Mouse (Mus musculus) natural killer cell, adult 2 months (primary cell): ENCODE data around the gene Dkk3.
"Not testable (repeated sequence)": the region's sequence is repeated elsewhere in the genome, so short reads cannot be mapped to it uniquely, and the experiment has no call there.

Experiments
- DNase-seq, 2 experiments: peaks; one replicate each; pipeline ENCODE4 v3.0.0; 2022; ENCODE audit warnings: low spot score in 2 of 2

Gene Dkk3

DNA sequence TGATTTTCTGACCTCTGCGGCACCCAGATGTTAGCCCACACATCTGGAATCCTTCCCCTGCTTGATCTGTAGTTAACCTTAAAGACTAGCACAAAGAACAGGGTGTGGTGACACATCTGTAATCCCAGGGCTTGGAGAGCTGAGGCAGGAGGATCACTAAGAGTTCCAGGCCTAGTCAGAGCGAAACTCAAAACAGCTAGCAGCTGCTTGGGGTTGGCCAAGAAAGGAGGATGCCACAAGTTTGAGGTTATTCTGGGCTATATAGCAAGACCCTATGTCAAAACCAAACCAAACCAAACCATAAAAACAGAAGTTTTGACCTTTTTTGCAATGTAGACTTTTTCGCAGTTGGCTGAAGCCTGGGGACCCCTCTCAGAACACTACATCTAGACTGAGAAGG is 28.2 kb downstream of the Dkk3 start:
- no peak for DNase-seq

DNA sequence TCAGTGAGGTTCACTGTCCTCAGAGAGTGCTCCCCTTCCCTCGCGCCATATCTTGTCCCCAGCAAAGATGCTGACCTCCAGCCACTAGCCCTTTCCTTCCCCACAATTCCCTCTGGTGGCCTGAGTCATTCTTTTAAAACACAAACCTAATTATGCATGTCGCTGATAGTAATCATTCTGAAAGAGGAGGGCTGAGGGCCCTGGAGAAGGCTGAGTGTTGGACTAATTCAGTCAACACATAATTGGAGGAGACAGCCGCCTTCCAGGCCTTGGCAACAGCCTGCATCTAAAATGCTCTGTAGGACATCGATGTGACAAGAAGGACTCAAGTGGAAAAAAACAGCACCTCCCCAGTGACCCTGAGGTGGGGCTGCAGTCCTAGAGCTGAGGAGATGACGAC is 29.0 kb downstream of the Dkk3 start:
- no peak for DNase-seq

DNA sequence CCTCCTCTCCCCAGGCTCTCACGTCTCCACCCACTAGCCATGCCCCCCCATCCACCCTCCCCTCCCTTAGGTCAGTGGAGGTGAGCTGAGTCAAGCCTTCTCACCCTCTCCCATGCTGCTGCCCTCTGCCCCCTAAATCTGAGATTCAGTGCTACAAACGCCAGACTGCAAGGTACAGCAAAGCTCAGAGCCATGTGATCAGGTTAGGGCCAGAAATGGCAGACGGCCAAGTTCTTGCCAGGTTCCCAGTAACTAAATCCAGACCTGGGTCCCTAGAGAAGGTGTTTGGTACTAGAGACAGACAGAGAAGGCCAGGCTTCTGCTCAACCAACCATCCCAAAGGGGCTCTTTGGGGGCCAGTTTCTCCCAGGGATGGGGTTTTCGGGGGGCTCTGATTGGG is 30.0 kb downstream of the Dkk3 start:
- DNase-seq, result no peak

DNA sequence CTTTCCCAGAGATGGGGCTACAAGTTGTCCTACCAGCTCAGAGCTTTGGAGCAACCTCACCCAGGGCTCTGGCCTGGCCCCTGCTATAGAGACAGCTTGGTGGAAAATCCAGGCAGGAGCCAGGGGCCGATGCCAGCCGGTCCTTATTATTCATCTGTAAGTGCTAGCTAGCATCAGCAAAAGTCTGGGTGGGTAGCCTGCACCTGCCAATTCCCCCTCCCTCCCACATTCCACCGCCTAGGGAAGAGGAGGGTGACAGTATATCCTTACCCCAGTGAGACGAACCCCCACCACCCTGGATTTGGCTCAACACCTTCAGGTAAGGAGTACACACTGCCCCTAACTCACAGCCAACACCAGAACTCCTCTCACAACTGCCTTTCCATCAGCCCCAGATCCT is 30.9 kb downstream of the Dkk3 start:
- no peak for DNase-seq

DNA sequence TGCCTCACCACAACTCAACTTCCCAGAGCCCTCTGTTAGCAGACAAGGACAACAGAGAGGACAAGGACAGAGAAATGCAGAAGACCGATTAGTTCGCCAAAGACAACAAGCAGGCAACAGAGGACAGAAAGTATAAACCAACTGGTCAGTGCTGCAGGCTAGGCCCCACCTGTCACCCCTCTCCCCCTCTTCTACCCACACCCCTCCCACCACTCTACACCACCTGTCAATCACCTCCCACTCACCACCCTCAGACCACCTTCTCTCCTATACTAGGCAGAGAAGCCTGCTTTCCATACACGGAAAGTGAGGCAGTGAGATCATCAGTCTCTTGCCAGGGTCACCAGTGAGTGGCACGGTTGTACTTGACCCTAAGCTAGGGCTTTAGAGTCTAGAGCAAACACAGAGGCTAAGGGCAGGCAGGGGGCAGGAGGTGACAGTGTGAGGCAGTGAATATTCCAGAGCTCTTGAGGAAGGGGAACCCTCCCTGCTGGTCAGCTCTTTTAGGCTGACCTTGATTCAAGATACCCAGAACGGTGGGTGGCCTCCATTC is 31.7 kb downstream of the Dkk3 start:
- DNase-seq, result no peak

DNA sequence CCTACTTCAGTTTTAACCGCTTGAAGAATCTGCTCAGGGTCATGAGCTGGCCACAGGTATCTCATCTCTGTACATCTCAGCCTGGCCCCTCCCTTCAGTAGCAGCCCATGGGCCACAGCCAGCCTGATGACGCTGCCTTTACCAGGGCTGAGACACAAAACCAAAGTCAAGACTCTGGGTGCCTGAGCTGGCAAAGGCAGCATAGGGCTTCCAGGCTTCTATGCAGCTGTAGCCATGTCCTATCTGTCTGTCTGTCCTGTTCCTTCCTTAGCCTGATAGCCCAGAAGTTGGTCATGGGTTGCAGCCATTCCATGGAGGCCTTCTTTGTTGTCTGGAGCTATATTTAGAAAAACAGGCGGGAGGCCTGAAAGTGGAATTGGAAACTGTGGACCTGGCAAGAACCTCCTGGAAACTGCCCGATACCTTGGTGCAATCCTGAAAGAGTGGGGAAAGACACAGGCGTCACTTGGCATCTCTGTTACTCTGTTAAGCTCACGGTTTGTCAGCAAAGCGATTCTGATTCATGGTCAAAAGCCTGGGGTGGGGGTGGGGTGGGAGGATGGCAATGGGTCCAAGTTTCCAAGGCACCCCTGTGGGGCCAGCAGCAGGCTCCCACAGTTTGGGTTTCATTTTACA is 33.1 kb downstream of the Dkk3 start:
- DNase-seq, result no peak

DNA sequence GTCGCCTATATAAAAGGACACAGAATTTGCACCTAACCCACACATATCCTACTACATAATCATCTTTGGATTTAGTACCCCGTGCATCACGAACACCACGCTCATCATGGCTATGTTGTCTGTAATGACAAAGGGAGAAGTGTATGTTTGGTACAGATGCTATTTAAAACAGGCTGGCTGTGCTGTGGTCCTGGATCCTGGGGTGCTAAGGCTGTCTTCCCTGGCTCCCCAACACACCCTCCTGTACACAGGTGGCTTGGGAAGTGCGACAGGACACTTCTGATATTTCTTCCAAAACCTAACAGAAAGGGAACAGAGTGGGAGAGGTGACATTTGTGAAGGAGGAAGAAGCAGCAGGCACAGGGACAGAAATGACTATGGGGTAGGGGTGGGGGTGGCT is 35.2 kb downstream of the Dkk3 start:
- DNase-seq, result no peak

- no peak for DNase-seq
Observed at GRCm38 (mm10) chr7:112121866-112122500, 36.9 kb downstream of the Dkk3 start.

DNA sequence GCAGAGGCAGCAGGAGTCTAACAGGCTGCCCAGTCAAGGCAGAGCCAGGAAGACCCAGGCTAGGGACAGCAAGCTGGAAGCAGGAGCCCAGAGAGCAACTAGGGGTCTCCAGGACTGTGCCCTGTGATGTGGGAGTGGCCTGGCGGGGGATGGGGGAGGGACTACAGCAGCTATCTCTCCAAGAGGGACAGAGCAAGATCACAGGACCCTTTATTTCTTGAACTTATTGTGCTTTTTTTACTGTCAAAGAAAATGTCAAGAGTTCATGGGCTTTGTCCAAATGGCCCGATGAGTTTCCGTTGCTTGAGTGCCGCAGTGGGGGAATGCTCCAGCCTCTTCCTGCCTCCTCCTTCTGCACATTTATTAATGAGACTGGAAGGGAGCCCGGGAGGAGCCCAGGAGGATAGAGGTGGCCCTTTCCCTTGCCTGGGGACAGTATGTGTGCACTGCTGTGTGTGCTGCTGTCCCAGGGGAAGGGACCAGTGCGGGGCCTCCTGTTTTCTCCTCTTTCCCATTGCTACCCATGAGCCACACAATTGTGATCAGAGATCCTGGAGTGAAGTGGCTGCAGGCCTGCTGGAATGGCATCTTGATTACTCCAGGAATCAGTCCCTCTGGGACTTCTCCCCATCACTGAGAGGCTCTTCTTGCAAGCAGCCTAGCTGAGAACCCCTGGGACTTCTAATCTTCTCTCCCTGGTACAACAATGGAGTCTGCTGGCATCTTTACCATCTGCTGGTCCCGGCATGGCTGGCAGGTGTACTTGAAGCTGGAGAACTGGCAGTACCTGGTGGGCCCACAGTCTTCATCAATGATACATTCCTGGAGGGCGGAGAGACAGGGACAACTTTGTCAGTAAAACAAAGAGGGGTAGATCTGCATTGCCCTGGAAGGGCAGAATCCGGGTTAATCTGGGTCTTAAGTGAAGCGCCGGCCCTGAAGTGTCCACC is 37.7 kb downstream of the Dkk3 start:
- DNase-seq, result no peak

DNA sequence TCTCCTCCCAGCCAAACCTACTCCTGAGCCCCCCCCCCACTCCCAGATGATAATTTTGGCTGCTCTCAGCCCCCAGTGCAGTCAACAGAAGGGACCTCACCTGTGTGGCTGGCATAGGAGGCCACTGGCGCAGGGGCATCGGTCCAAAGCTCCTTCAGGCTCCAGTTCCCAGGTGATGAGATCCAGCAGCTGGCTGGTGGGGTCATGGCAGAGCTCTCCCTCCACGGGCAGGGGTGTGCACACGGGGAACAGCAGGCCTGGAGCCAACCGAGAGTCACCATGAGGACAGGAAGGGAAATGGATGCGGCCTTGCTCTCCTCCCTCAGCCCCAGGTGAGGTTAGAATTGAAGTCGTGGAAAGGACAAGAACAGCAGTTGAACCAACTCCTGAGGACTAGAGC is 39.6 kb downstream of the Dkk3 start:
- no peak for DNase-seq

DNA sequence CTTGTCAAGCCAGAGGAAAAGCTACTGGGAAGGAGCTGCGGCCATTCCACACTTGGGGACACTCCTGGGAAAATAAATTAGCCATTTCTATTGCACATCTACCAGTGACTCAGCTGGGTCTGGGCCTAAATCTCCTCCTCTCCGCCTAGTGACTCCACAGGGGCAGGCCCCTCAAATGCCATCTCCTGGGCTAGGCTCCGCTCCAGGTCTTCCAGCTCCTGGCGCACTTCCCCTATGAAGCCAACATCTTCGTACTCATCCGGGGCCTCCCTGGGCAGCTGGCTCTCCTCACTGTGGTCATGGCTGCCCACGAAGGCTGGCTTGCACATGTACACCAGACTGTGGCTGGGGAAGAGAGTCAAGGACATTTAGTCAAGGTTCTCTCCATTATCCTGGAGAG is 40.8 kb downstream of the Dkk3 start:
- no peak for DNase-seq

- no peak for DNase-seq
Observed at GRCm38 (mm10) chr7:112117501-112117900, 41.4 kb downstream of the Dkk3 start.

DNA sequence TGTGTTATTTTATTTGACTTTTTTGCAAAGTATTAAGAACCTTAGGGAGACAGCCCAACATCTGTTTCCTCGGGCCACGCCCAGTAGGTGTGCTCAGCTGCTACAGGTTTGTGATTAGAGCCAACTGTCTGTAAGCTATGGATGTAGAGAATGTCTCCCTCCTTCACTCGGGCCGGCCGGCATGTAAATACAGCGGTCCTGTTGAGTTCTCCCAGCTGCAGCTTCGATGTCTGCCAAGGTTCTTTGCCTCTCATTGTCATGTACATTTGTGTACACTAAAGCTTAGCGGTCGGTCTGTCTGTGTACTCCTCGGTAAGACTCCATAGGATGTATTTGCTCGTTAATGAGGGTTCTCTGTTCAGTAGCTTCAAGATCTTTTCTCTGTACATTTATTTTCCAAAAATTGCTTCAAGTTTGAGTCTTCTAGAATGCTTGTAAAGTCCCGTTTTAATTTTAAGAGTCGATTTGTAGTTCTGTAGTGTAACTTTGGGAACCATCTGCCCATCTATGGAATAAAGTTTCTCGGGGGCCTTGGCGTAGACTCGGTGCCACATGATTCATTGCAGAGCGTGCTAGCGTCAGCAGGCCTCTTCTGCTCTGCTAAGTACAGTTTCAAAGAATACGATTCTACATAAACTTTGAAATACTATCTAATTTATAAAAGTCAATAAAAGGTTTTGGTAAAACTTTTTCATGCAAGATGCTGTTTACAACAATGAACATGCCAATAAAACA is 48.1 kb downstream of the Dkk3 start:
- no peak for DNase-seq

- DNase-seq, result no peak
Observed at GRCm38 (mm10) chr7:112108757-112109156, 50.1 kb downstream of the Dkk3 start.

DNA sequence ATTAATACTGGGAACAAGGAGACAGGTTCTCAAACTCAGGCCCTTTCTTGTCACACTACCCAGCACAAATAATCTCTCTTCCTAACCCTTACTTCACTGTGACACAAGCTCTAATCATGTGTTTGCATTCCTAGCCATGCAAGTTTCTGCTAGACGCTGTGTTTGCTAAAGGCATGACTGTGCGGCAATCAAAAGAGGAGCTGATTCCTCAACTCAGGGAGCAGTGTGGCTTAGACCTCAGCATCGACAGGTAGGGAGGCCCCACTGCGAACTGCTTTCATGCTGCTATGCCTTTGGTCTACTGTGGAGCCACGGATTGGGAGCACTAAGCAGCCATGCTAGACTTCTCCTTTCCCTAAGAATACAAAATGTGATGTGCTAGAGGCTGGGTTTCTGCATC is 55.0 kb downstream of the Dkk3 start:
- no peak for DNase-seq

DNA sequence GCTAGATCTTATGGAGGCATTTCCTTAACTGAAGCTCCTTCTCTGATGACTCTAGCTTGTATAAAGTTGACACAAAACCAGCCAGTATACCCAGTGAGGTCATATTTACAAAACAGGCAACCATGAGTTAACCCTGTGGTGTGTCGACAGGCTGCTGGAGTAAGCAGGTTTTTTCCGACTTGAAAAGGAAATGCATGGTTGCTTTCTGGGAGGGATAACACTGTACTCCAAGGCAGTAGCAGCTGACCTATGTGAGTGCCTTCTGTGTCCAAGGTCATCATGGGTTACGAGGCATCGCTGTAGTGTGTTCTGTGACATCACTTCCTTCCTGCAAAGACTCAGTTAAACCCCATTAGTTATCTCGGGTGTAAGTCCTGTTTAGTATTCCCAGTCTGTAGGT is 55.9 kb downstream of the Dkk3 start:
- no peak for DNase-seq

DNA sequence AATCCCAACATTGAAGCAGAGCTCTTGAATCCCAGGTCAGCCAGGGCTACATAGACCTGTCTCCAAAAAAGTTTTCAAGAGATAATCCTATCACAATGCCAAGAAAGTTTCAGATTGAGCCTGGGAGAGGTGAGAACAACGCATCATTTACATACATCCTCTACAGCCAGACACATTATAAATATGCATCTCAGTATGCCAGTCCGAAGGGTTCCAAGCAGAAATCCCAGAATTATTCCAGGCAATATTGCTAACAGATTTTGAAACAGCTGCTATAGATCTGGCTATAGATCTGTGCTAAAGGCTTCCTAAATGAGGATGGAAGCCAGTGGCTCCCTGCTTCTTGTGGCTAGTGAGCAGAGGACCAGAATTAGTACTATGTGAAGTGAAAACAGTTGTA is 58.0 kb downstream of the Dkk3 start:
- DNase-seq, result no peak

GRCm38 (mm10) chr7:112094923-112095322 is 63.9 kb downstream of the Dkk3 start:
- DNase-seq, result not testable (repeated sequence)

GRCm38 (mm10) chr7:112086186-112086585 is 72.7 kb downstream of the Dkk3 start:
- DNase-seq, result no peak

DNA sequence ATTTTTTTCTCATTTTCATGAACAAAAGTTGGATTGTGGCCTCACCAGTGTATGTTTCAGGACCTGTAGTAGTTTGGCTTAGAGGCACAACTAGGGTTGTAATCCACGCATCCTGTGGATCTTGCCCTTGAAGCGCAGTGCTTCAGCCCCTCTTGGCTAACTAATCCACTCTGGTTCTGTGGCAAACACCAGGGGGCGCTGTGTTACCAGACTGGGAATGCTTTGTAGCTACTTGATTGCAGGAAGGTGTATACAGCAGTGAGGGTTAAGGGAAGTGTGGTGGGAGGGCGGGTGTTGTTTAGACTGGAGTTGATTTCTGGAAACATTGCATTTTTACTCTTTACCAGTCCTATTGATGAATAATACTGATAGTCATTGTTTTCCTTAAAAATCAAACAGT is 73.8 kb downstream of the Dkk3 start:
- peak; percentile 62 to 73 for DNase-seq

DNA sequence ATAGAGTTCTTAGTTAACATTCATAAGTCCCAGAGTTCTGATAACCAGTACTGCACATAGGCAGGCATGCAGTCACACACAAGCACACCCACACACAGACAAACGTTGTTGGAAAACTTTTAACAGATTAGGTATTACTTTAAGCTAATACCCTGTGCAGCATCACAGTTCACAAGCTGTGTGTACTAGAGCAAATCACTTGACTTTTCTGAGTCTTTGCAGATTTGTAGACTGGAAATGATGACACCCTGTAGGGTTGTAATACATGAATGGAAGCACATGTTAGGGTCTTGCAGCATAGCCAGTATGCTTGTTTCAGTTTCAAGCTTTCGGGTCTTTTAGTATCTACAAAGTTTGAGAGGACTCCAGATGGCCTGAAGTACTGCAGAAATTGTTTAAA is 74.6 kb downstream of the Dkk3 start:
- DNase-seq, result no peak

GRCm38 (mm10) chr7:112082636-112083035 is 76.2 kb downstream of the Dkk3 start:
- DNase-seq, result no peak
